Mouse (Mus musculus) heart, adult 2 months (tissue): ENCODE data around the gene Vmn1r209. TPM values are rescaled to one million over a fixed set of nuclear protein-coding genes. Genes with fewer than 3 reads are reported as not detected.
"Not testable (repeated sequence)": the region's sequence is repeated elsewhere in the genome, so short reads cannot be mapped to it uniquely, and the experiment has no call there.

Source experiments
- DNase-seq, 2 experiments: peaks; one replicate each; pipeline ENCODE4 v3.0.0; 2021
- H3K27ac ChIP-seq: fragments of 200-600 bp; 2 replicates; pipeline ENCODE4 v1.8.1; 2022
- H3K27me3 ChIP-seq: fragments of 200-500 bp; 2 replicates; pipeline ENCODE4 v1.6.1; 2012; ENCODE audit warnings: mild to moderate bottlenecking, low read length, inconsistent platforms, mixed read lengths; ENCODE audit not compliant: control insufficient read depth, insufficient read depth
- H3K36me3 ChIP-seq: fragments of 200-500 bp; 2 replicates; pipeline ENCODE4 v1.6.1; 2012; ENCODE audit warnings: low read length, inconsistent platforms; ENCODE audit not compliant: control insufficient read depth, insufficient read depth
- H3K4me1 ChIP-seq: fragments of 200-500 bp; 2 replicates; pipeline ENCODE4 v1.6.1; 2011; ENCODE audit warnings: low read length; ENCODE audit not compliant: control insufficient read depth, insufficient read depth
- H3K4me3 ChIP-seq: fragments of 200-600 bp; 2 replicates; pipeline ENCODE4 v1.8.1; 2022
- H3K79me2 ChIP-seq: fragments of 200-500 bp; replicated peaks from 2 replicates; pipeline ENCODE4 v1.6.1; 2012; ENCODE audit warnings: mild to moderate bottlenecking, inconsistent platforms, low read length, moderate library complexity, mixed read lengths; ENCODE audit not compliant: control insufficient read depth, insufficient read depth
- H3K9ac ChIP-seq: fragments of 200-500 bp; 2 replicates; pipeline ENCODE4 v1.6.1; 2012; ENCODE audit warnings: low read depth, mild to moderate bottlenecking, control low read depth, inconsistent platforms, low read length, mixed read lengths
- CTCF ChIP-seq: fragments of 200-600 bp; IDR thresholded peaks from 2 replicates; pipeline ENCODE4 v1.8.1; 2022; ENCODE audit warnings: antibody characterized with exemption, mild to moderate bottlenecking, moderate library complexity
- EP300 ChIP-seq: fragments of 200-500 bp; IDR thresholded peaks from 2 replicates; pipeline ENCODE4 v1.6.1; 2011; ENCODE audit warnings: low read depth, low read length, control low read depth; ENCODE audit not compliant: insufficient read depth
- POLR2A ChIP-seq: fragments of 200-500 bp; IDR thresholded peaks from 2 replicates; pipeline ENCODE4 v1.6.1; 2011; ENCODE audit warnings: mild to moderate bottlenecking, low read depth, low read length, control low read depth; ENCODE audit not compliant: insufficient read depth
- WGBS: fragments of 180-500 bp; shearing (Covaris S2); methylation state at CpG from one replicate; pipeline ENCODE4 v1.1.7; 2018; 5-methylcytosine and 5-hydroxymethylcytosine counted together
- intact Hi-C: fragments of 180-260 bp; cut with DNase I; formaldehyde crosslinking; loops from one replicate; pipeline ENCODE4 v1.15.1; 2025
- long read RNA-seq: library from polyadenylated mRNA; stranded (forward); transcript quantifications from one replicate; pipeline ENCODE4 v2.0.0, GENCODE M21; 2021
- polyA plus RNA-seq: library from polyadenylated mRNA; depleted of rRNA; stranded (reverse); fragments of >200 nt; gene quantifications from 2 replicates; pipeline ENCODE4 v1.2.3, GENCODE M21; 2012; rRNA removed
- total RNA-seq, 2 experiments: library from RNA; stranded (reverse); gene quantifications; 2 replicates each; pipeline ENCODE4 v1.2.3; 2021

Gene Vmn1r209
- total RNA-seq (not detected), polyA plus RNA-seq (not detected in 2 replicates)
- long read RNA-seq, result 0 reads

GRCm38 (mm10) chr13:22809582-22809981, at the start of gene Vmn1r209:
TSS of gene Vmn1r209 (minus strand) at chr13:22809682.
- H3K4me1 ChIP-seq, H3K4me3 ChIP-seq, DNase-seq, H3K36me3 ChIP-seq, H3K79me2 ChIP-seq, H3K27me3 ChIP-seq, H3K9ac ChIP-seq, intact Hi-C loops, H3K27ac ChIP-seq: not testable (repeated sequence)

- TF ChIP-seq POLR2A (no peak), CTCF (no peak), EP300 (no peak)
- DNase-seq, result no peak
- Histone ChIP-seq H3K4me1 (no peaks in the 10 kb centered on the region), H3K9ac (no peak within 1 kb of the TSS), H3K27me3 (no peaks in the 10 kb centered on the region), H3K27ac (no peak within 1 kb of the TSS), H3K4me3 (no peak within 1 kb of the TSS), H3K79me2 (no peaks in the 10 kb centered on the region), H3K36me3 (no peaks in the 10 kb centered on the region)
- WGBS, result 43% methylated on average over 1 of the region's 1 CpGs
- intact Hi-C loops, result no loop called here
These were observed 48.0 kb upstream of the Vmn1r209 start, which contains the start of gene Vmn1r211 for GRCm38 (mm10) chr13:22857461-22857860. TSS of gene Vmn1r211 (minus strand) at chr13:22857561.

- H3K9ac ChIP-seq, result no peak overlapping the region
- H3K4me3 ChIP-seq, result no peak overlapping the region
- no peaks in the 10 kb centered on the region for H3K36me3 ChIP-seq
- TF ChIP-seq EP300 (no peak), CTCF (no peak), POLR2A (no peak)
- H3K79me2 ChIP-seq, result no peaks in the 10 kb centered on the region
- H3K27ac ChIP-seq, result no peak overlapping the region
- intact Hi-C loops, result no loop called here
- 60% methylated on average over 4 of the region's 4 CpGs for WGBS
- DNase-seq, result no peak
- H3K27me3 ChIP-seq, result no peaks in the 10 kb centered on the region
- no peaks in the 10 kb centered on the region for H3K4me1 ChIP-seq
These were observed 45.3 kb upstream of the Vmn1r209 start for GRCm38 (mm10) chr13:22854760-22855159.

GRCm38 (mm10) chr13:22846798-22847197, 37.3 kb upstream of the Vmn1r209 start:
- no peak for DNase-seq
- H3K27me3 ChIP-seq, result no peaks in the 10 kb centered on the region
- H3K9ac ChIP-seq, result no peak overlapping the region
- TF ChIP-seq CTCF, result no peak
- intact Hi-C loops, result no loop called here
- WGBS, result 42% methylated on average over 1 of the region's 1 CpGs
- H3K4me3 ChIP-seq, result no peak overlapping the region
- no peak overlapping the region for H3K27ac ChIP-seq
- H3K4me1 ChIP-seq, result no peaks in the 10 kb centered on the region
- H3K36me3 ChIP-seq, result no peaks in the 10 kb centered on the region
- H3K79me2 ChIP-seq, result no peaks in the 10 kb centered on the region

- H3K36me3 ChIP-seq, H3K27ac ChIP-seq, H3K4me3 ChIP-seq, H3K9ac ChIP-seq, H3K27me3 ChIP-seq, DNase-seq, H3K4me1 ChIP-seq, H3K79me2 ChIP-seq, intact Hi-C loops: not testable (repeated sequence)
- 69% methylated on average over 3 of the region's 3 CpGs for WGBS
These were observed 34.8 kb upstream of the Vmn1r209 start for GRCm38 (mm10) chr13:22844304-22844703.

- H3K4me1 ChIP-seq, result no peaks in the 10 kb centered on the region
- H3K27me3 ChIP-seq, result no peaks in the 10 kb centered on the region
- intact Hi-C loops, result no loop called here
- no peaks in the 10 kb centered on the region for H3K36me3 ChIP-seq
- no peaks in the 10 kb centered on the region for H3K79me2 ChIP-seq
- WGBS, result 44% methylated on average over 4 of the region's 4 CpGs
- no peak for DNase-seq
- no peak for TF ChIP-seq POLR2A
- no peak for TF ChIP-seq CTCF
- no peak for TF ChIP-seq EP300
- H3K27ac ChIP-seq, result no peak within 1 kb of the TSS
- no peak within 1 kb of the TSS for H3K9ac ChIP-seq
- H3K4me3 ChIP-seq, result no peak within 1 kb of the TSS
These were observed 21.8 kb upstream of the Vmn1r209 start, which contains the start of gene Vmn1r210 for GRCm38 (mm10) chr13:22831248-22831647. TSS of gene Vmn1r210 (minus strand) at chr13:22831348.

GRCm38 (mm10) chr13:22829395-22829794, 19.9 kb upstream of the Vmn1r209 start:
- H3K27ac ChIP-seq, intact Hi-C loops, H3K4me1 ChIP-seq, H3K9ac ChIP-seq, H3K36me3 ChIP-seq, DNase-seq, H3K79me2 ChIP-seq, H3K4me3 ChIP-seq, H3K27me3 ChIP-seq: not testable (repeated sequence)
- 22% methylated on average over 7 of the region's 7 CpGs for WGBS

GRCm38 (mm10) chr13:22821601-22822000, 12.1 kb upstream of the Vmn1r209 start:
- H3K36me3 ChIP-seq, H3K4me1 ChIP-seq, H3K9ac ChIP-seq, H3K4me3 ChIP-seq, DNase-seq, H3K27me3 ChIP-seq, H3K79me2 ChIP-seq, intact Hi-C loops, H3K27ac ChIP-seq: not testable (repeated sequence)
- WGBS, result 84% methylated on average over 1 of the region's 1 CpGs

GRCm38 (mm10) chr13:22788096-22788495, 21.4 kb downstream of the Vmn1r209 start:
- H3K4me1 ChIP-seq, H3K4me3 ChIP-seq, H3K79me2 ChIP-seq, H3K27ac ChIP-seq, intact Hi-C loops, H3K36me3 ChIP-seq, DNase-seq, H3K9ac ChIP-seq, H3K27me3 ChIP-seq: not testable (repeated sequence)
- 70% methylated on average over 3 of the region's 3 CpGs for WGBS

- H3K4me3 ChIP-seq, DNase-seq, H3K27me3 ChIP-seq, H3K27ac ChIP-seq, H3K79me2 ChIP-seq, H3K4me1 ChIP-seq, H3K9ac ChIP-seq, intact Hi-C loops, H3K36me3 ChIP-seq: not testable (repeated sequence)
These were observed 25.3 kb downstream of the Vmn1r209 start for GRCm38 (mm10) chr13:22784159-22784558.
